Mouse (Mus musculus) left cerebral cortex, adult 8-10 months (tissue): Measurements from ENCODE around the gene Ttpal. TPM values are rescaled to one million over a fixed set of nuclear protein-coding genes. Genes with fewer than 3 reads are reported as not detected.
"Not testable (repeated sequence)": the region's sequence is repeated elsewhere in the genome, so short reads cannot be mapped to it uniquely, and the experiment has no call there.

Experiments
- DNase-seq, 2 experiments: peaks; one replicate each; pipeline ENCODE4 v3.0.0; 2022; ENCODE audit warnings: low spot score in 2 of 2
- total RNA-seq, 4 experiments: library from RNA; stranded (reverse); gene quantifications; 2 replicates each; pipeline ENCODE4 v1.2.4; 2022

Ttpal gene
- total RNA-seq, 4 experiments from 2014 or later, result 53.4 to 61.2 (median 59.0) TPM

DNA sequence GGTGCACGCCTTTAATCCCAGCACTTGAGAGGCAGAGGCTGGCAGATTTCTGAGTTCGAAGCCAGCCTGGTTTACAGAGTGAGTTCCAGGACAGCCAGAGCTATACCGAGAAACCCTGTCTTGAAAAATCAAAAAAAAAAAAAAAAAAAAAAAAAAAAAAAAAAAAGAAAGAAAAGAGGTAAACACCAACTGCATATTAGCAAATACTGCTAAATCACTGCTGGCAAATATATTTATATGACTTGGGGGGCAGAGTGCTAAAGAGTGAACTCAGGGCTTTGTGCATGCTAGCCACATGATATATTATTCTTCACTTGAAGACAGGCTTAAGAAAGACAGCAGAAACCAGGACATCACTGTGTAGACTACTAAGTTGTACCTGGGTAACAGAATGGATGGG lies 19.3 kb downstream of the Ttpal start:
- not testable (repeated sequence) for DNase-seq

DNA sequence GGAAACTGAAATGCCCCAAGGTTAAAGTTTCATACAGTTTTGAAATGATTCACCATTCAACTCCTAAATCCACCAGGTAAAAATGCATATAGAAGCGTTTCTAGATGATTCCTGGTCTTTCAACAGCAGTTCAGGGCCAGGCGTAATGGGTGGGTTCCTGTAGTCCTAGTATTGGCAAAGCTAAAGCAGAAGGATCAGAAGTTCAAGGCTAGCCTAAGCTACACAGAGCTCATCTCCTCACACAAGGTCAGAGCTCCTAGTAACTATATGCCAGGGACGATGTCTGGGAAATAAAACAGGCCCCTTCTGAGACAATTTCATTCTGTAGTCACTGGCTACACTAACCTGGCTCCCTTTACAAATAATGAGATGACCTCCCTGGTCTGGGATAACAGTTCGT lies 29.1 kb downstream of the Ttpal start:
- DNase-seq, result no peak

GRCm38 (mm10) chr2:163631715-163632114 lies 29.6 kb downstream of the Ttpal start:
- DNase-seq, result no peak

DNA sequence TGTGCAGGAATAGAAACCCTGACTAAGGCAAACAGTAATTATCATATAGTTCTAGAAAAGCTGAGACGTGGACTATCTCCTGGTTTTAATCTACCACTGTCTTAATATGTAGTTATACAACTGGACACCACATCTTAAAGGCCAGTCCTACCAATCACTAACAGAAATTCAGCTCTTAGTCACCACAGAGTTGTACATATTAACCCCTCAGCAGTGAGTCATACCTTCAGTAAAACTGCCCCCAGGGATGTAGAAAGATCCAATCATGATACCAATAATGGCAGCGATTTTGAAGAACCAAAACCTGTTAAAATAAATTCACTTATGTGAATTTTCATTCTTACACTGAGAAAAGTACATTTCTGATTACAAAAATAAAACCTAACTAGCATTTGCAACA lies 32.1 kb downstream of the Ttpal start:
- DNase-seq, result no peak

- DNase-seq, result no peak
These were observed 33.9 kb downstream of the Ttpal start for GRCm38 (mm10) chr2:163636057-163636456.

DNA sequence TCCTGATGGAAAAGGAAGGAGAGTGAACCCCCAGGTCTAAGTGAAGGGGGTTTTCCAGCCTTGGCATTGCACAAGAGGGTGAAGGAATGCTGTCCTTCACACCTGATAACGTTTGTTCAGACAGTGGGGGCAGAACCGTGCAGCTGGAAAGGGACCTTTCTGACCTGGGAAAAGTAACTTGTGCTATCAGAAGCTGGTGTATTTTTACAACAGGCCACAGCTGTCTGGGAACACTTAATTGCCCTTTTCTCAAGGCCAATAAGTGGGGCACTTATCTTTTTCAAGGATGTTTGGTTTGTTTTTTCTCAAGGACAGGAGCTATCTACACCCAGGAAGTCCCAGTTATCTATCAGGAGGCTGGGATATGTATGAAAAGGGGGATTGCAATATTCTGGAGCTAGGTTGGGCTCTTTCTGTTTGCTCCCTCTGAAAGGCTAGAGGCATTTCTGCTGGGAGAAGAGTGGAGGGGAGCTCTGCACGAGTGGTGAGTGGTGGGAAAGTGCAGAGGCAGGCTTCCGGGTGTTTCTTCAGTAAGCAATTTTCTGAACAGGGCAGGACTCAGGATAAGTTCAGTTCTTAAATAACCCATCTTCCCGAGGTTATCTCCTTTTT lies 35.6 kb downstream of the Ttpal start:
- no peak for DNase-seq

- DNase-seq, result no peak
These were observed 38.4 kb downstream of the Ttpal start for GRCm38 (mm10) chr2:163640493-163640892.

DNA sequence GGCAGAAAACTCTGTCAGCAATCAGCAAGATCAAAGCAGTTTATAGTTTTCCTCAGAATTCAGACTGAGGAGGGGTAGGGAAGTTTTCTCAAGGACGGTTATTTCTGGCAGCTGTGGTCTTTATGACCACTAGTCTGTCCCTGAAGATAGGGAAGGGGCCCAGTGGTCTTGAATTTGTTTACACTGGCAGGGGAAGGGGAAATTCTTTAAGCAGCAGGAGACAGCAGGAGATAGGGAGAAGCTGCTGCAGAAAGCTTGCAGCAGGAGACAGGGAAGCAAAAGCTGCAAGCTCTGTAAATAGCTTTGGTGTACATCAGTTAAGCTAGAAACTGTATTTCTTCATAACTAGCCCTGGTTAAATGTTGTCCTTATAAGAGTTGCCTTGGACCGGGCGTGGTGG lies 39.6 kb downstream of the Ttpal start:
- DNase-seq, result no peak

GRCm38 (mm10) chr2:163642685-163643575 lies 40.8 kb downstream of the Ttpal start:
- DNase-seq, result no peak

- no peak for DNase-seq
These were observed 41.5 kb downstream of the Ttpal start for GRCm38 (mm10) chr2:163643576-163643971.

- DNase-seq, result no peak
These were observed 41.9 kb downstream of the Ttpal start for GRCm38 (mm10) chr2:163644047-163644446.

DNA sequence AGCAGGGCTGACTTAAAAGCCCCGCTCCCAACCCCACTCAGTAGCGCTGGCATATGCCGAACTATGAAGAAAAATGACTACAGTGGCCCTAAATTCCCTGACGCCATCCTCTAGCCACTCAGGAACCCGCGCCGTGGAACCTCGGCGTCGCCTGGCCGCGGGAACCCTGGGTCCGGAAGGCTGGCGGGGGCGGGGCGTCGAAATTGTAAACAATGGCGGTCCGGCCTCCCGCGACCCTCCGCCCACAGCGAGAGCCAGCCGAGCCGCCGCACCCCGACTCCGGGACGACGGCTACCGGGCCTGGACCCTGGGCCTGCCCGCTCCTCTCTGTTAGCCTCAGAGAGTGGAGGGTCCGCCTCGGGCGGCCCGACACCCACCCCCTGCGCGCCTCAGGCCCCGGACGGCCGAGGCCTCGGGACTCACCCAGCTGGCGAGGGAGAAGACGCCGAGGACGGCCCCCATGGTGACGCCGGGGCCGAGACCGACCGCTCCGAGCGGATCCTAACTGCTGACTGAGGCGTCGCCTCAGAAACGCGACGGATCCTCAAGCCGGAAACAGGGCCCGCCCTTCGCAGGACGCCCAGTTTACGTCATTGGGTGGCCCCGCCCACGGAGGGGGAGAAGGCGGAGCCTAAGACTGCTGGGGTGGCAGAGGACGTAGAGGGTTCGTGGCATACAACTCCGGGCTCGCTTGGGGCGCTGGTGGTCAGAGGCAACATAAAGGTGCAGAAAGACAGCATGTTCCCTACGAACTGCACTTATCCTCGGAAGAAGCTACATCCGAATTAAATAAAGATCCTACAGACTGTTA lies 42.7 kb downstream of the Ttpal start, which contains the start of gene Serinc3:
Serinc3 (minus strand) TSS at position 557 of the 811 bp plus-strand sequence.
- DNase-seq, result peak; percentile 96

DNA sequence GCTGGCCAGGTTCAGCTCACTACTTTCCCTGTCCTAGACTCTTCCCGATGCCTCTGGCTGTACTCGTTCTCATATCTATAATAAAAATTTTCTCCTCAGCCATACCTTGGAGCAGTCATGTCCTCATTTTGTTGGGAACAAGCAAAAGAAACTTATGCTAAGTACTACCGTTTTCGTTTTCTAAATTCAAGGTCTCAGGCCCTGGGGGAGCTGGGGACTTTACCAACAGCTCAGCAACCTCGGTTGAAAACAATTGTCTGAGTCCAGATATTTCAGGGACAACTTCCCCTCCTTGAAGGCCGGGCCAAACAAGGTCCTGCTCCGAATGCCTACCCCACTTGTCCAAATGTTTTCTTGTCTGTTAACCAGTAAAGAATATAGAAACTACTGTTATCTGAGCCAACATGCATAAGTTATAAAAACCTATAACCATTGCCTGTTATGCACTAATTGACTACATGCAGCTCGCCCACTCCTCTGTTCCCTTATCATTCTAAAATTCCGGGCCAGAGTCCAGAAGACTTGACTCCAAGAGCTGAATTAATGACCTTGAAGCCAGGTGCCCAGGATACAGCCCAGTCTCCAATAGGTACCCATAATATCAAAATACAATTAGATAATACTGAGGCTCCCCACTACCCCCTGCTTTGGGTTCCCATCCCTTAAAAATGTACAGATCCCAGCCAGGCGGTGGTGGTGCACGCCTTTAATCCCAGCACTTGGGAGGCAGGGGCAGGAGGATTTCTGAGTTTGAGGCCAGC lies 43.8 kb downstream of the Ttpal start:
- no peak for DNase-seq

DNA sequence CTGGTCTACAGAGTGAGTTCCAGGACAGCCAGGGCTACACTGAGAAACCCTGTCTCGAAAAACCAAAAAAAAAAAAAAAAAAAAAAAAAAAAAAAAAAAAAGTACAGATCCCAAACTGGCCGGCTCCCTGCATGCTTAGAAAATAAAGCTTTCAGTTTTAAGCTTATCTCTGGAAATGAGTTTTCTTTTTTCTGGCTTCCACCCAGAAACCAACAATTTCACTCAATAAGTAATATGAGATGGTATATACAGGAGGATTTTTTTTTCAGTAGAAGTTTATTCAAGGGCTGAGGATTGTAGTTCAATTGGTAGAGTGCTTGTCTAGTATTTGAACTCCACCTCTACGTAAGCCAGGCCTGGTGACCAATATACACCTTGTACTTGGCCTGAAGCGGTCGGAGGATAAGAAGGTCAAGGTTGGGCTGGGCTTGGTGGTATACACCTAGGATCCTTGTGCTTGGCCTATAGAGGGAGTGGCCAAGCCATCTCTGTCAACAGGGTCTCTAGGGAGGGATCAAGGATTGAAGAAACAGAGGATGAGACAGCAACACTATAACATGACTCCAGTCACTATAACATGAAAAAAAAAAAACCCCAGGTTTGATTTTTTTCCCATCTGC lies 44.5 kb downstream of the Ttpal start:
- DNase-seq, result no peak

GRCm38 (mm10) chr2:163655699-163656098 lies 53.6 kb downstream of the Ttpal start:
- DNase-seq, result not testable (repeated sequence)

GRCm38 (mm10) chr2:163657486-163657885 lies 55.4 kb downstream of the Ttpal start:
- DNase-seq, result no peak

DNA sequence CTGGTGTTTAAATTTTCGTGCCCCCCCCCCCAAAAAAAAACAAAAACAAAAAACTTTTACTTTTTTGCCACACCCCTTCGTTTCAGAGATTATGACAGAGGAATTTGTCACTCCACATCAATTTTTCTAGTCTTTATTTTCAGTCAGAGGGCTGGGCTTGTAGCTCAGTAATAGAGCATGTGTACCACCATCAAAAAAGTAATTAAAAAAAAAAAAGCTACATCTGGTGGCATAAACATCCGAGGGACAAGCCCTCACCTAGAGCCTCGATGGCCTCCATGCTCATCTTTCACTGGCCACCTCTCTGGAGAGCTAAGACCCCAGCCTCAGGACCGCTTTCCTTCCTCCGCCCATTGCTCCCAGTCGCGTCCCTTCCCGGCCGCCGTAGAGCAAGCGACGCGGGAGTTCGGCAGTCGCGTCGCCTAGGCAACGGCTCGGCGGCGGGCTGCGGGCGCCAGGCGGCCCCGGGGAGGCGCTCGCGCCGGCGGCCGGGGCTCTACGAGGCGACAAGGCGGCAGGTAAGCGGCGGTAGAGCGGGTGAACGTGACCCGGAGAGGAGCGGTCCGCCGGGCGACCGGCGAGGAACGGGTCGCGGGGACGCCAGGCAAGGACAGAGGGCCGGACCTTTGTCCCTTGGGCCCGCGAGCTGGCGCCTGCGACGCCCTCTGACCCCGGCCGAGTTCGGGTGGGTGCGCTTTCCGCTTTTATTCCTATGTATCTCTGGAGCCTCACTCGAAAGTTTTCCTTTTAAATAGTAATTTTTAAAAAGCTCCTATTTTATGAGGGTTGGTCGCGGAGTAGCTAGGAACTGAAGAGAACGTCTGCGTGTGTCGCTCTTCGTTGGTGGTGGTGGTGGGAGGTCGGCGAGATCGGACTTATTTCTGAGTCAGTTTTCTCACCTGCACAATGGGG lies 56.1 kb downstream of the Ttpal start, which contains the start of gene Pkig:
Pkig (plus strand) TSS at position 412 of the 912 bp plus-strand sequence.
- peak; percentile 74 to 75 for DNase-seq

- DNase-seq, result no peak
These were observed 56.8 kb downstream of the Ttpal start for GRCm38 (mm10) chr2:163658941-163659340.

GRCm38 (mm10) chr2:163659431-163659830 lies 57.3 kb downstream of the Ttpal start:
- no peak for DNase-seq
